Mouse (Mus musculus) B cell, adult 2 months (primary cell): Measurements from ENCODE around the gene Lsamp.

ENCODE experiments used
- DNase-seq, 2 experiments: peaks; one replicate each; pipeline ENCODE4 v3.0.0; 2022

The Lsamp gene

DNA sequence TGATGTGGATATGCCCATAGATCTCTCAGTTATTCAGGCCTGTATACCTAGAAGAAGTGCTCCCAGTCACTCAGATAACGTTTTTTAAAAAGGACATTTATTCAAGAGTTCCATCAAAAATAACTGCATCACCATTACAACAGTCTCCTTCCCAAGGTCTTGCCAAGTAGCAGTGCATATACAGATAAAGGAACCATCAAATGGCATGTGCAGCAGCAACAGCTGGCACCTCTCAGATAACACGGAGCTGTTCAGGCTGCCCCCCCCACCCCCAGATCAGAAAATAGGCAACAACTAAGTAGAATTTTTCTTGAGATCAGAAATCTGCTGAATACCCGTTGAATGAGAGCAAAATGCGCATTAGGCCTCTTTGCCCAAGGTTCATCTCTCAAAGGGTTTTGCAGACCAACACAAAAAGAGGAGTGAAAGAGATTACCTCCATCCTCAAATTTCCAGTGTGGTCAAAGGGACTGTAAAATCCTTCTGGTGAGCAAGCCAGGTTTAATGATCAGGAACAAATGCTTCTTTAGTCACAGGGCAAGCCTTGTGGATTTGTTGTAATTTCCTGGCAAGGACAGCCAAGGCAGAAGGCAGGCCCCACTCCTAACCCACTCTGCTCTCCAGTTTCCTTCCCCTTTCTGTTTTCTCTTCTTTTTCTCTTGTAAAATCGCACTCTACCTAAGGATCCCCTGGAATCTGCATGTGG lies 1842.9 kb downstream of the Lsamp start:
- no peak for DNase-seq

GRCm38 (mm10) chr16:41827605-41827948 lies 1843.4 kb downstream of the Lsamp start:
- DNase-seq, result no peak

- DNase-seq, result no peak
Observed at GRCm38 (mm10) chr16:41834637-41835036, 1850.5 kb downstream of the Lsamp start.

DNA sequence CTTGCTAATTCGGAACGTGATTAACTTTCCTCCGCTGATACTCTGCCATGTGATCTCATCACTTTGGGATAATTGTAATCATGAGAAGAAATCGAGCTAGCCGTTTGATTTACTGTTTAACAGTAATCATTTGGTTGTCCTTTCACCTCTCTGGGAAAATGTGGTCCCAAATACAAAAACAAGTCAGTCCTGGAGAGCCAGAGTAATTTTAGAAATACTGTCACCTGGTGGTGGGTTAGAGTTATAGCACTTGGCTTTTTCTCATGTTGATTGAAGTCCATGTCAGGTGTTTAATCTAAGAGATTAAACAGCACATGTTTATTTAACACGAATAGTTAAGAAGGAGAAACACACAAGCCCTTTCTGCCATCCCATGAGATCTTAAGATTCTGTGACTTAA lies 1851.6 kb downstream of the Lsamp start:
- DNase-seq, result no peak

DNA sequence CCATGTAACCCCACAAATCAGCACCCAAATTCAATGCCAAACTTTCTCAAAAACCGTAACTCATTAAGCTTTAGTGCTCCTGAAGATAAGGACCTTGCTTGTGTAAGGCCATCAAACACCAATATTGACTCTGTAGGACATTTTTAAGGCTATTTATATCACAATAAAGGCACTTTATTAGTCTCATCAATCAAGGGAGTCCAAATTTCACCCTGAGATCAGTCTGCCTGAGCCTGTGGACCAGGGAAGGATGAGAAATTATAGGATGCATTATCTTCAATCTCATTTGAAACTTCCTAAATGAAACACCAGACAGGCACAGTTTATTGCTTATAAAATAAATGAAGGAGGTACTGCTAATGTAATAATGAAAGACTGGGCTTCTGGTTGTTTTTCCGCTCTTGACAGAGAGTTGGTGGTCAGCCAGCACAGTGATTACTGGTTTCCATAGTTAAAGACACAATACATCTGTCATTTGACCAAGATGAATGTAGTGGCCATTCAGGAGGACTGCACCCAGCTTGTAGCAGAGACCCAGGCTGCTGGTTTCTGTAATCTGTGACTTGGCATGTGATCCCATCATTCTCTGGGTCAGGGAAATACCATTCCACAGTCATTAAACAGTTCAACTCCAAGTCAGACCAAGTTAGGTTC lies 1855.7 kb downstream of the Lsamp start:
- no peak for DNase-seq

DNA sequence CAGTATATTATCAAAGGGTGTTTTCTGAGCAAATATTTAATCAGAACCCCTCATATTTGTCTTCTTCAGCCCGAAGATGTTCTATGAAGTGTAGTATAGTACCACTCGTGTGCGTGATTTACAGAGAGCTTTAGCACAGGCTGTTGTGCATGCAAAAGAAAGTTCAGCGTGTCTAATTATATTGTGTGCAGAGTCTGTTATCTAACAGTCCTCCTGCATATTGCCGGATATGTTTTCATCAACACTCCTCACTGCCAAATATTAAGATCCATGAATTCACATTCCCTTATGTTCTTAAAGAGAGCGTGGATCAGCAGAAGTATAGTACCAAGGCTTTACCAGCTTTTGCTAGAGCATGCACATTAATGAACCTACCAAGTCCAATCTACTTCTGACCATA lies 1862.7 kb downstream of the Lsamp start:
- DNase-seq, result no peak

- DNase-seq, result no peak
Observed at GRCm38 (mm10) chr16:41871917-41872593, 1887.9 kb downstream of the Lsamp start.

DNA sequence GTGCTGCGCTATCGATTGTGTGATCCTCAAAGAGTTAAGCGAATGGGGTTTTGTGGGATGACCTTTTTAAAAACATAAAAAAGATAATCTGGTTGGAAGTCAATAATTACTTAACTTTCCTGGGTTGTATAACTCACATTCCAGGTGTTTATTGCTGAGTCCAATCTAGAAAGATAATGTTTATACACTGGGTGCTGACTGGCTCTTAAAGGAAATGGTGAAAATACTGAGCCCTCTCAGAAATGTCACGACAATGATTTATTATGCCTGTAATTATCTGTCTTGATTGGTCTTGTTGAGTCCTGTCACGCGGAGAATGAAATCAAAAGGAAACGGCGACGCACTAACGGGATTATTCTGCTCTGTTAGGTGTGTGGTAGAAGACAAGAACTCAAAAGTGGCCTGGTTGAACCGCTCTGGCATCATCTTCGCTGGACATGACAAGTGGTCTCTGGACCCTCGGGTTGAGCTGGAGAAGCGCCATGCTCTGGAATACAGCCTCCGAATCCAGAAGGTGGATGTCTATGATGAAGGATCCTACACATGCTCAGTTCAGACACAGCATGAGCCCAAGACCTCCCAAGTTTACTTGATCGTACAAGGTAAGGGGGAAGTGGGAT lies 1904.5 kb downstream of the Lsamp start:
- no peak for DNase-seq

GRCm38 (mm10) chr16:41900783-41901182 lies 1916.6 kb downstream of the Lsamp start:
- DNase-seq, result no peak

GRCm38 (mm10) chr16:41903654-41904053 lies 1919.5 kb downstream of the Lsamp start:
- DNase-seq, result no peak

DNA sequence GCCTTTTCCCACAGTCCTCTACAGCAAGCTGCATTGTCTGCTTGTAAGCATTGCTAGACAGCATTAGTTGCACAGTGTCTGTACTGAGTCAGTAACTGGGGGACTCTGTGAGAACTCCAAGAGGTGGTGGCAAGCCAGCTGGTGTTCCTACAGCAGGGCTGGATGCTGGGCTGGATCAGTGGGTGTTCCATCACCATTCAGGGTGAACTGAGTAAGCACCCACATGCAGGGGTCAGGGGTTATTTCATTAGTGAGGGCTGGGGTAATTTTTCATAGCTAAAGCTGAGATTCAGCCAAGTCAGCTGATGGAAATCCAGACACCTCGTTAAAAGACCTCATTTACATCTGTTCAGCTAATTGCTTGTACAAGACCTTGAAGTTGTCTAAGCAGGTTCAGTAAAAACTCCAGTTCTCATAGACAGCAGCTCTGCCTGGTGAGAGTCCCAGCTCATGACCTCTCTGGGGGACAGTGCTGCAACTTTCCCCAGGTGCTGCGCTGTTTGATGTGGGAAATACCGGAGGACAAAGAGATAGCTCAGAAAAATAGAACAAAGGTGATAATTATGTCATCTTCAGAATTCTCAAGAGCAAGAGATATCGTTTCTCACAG lies 1928.5 kb downstream of the Lsamp start:
- DNase-seq, result no peak

- DNase-seq, result no peak
Observed at GRCm38 (mm10) chr16:41913346-41913745, 1929.2 kb downstream of the Lsamp start.

GRCm38 (mm10) chr16:41916342-41916741 lies 1932.2 kb downstream of the Lsamp start:
- no peak for DNase-seq

- no peak for DNase-seq
Observed at GRCm38 (mm10) chr16:41917057-41917821, 1933.1 kb downstream of the Lsamp start.

DNA sequence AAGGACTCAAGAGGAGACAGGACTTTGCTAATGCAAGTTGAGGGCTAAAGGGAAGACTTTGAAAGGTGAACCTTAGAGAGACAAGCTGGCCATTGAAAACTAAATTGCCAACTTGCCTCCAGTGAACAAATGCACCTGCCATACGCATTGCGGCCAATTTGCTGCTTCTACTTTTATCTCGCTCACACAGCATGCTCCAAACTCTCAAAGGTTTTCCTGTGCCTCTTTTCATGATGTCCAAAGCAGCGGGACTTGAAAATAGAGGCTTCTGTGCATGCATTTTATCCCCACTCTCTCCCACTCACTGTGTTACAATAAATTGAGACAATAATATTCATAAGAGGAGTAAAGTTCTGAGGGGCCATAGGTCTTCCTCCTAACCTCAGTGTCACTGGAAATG lies 1945.4 kb downstream of the Lsamp start:
- no peak for DNase-seq

DNA sequence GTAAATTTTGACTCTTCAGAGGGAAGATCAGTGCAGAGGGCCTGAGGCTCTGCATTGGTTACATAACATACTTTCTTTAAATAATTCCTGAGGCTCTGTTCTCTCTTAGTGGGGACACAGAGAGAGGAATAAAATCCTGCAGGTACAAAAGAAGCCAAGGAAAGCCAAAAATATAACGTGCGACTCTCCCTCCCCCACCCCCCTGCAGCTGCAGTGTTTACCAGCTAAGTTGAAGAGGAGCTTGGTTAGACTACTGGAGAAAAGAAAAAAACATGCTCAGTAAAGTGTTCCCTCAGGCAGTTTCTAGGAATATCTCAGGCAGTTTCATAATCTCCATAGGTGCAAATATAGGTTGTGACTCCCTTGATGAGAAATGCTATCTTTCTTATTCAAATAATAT lies 1951.5 kb downstream of the Lsamp start:
- no peak for DNase-seq

- DNase-seq, result no peak
Observed at GRCm38 (mm10) chr16:41936908-41937595, 1952.9 kb downstream of the Lsamp start.

GRCm38 (mm10) chr16:41937596-41937990 lies 1953.4 kb downstream of the Lsamp start:
- no peak for DNase-seq

DNA sequence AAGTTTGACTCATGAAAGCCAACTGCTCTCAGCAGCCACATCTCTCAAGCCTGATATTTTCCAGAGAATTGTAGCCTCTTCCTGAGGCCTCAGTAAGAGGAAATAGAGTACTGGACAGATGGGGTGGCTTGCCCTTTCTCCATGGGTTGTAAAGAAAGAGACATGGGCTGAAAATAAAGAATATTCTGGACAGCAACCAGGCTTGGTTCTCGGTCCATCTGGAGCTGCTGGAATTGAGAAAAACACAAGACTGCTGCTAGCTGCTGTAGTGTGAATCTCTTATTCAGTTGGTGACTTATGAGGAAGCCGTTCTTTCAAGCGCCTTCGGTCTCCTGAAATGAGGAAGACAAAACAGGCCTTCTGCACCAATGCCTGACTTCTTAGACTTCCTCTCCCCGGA lies 1954.1 kb downstream of the Lsamp start:
- no peak for DNase-seq

DNA sequence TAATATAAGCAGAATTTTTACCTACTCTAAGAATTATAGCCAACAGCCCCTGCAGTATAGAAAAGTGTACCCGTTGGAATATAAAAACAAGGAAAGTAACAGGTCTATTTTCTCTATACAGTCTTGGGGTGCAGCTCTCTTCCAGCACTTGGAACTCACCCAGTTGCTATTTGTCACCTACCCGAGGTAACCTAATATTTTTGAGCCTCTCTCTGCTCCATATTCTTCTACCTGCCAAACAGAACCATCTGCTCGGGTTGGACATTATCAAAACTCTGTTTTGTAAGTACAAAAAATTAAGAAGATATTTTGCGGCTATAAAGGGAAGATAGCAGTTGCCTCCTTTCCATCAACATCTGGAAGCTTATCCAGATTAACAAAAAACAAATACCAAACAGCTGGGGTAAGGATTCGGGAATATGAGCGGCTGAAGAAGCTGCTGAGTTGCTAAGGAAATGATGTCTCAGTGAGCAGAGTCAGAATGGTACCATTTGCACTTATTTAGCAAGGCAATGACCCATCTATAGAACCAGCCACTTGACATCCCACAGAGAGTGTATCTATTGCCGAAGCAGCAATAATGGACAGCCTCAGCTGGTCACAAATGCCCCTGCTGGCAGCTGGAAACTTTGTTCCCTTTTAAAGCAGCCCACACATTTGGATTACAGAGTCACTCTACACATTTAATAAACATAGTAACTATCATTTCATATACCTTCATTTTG lies 1957.6 kb downstream of the Lsamp start:
- DNase-seq, result no peak

GRCm38 (mm10) chr16:41957811-41958210 lies 1973.7 kb downstream of the Lsamp start:
- no peak for DNase-seq
